Mouse (Mus musculus): ENCODE measurements around the gene Ppp1r10. TPM values are rescaled to one million over a fixed set of nuclear protein-coding genes. Genes with fewer than 3 reads are reported as not detected.

The Ppp1r10 gene
- polyA plus RNA-seq, 1 experiment from 2014 or later = 39.5 TPM

DNA sequence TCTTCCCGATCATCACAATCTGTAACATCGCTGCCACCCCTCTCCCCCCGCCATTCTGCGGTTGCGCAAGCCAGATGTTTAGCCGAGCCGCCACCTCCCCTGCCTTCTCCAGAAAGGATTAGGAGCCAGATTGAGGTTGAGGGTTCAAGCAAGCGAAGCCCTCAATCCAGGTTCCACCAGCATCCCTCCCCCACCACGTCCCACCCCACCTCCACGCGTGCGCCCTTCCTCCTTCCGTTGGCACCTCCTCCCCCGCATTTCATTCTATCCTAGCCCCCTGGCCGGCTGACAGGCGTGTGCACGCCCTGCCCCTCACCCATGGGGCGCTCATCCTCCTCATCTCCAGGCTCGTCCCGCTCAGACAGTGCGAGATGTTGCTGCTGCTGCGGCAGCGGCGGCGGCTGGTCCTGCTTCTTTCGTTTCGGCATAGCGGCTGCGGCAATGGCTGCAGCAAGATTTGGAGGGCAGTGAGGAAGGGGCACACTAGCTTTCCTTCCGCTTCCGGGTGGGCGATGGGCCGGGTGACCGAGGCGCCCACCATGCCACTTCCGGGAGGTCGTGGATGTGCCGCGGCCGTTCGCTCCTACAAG, 62.7 kb downstream of the Ppp1r10 start:
- H3K4me3 ChIP-seq (replicated peaks) = peak overlapping the region; percentile 96
- peaks cover 41% of the 10 kb centered on the region for H3K36me3 ChIP-seq
- under 1% methylated on average over 41 of the region's 41 CpGs for WGBS
- peak overlapping the region; percentile 77 for H3K4me2 ChIP-seq (replicated peaks)
- peaks cover 17% of the 10 kb centered on the region for H3K4me1 ChIP-seq
- H3K9me3 ChIP-seq (replicated peaks) = no peaks in the 10 kb centered on the region
- peak overlapping the region; percentile 74 for H3K9ac ChIP-seq
- peak overlapping the region; percentile 98 for H3K27ac ChIP-seq (replicated peaks)
- peak; percentile 82 for ATAC-seq (ENCODE audit: insufficient number of reproducible peaks, low FRiP score, low TSS enrichment, low read depth)
- no peaks in the 10 kb centered on the region for H3K27me3 ChIP-seq

DNA sequence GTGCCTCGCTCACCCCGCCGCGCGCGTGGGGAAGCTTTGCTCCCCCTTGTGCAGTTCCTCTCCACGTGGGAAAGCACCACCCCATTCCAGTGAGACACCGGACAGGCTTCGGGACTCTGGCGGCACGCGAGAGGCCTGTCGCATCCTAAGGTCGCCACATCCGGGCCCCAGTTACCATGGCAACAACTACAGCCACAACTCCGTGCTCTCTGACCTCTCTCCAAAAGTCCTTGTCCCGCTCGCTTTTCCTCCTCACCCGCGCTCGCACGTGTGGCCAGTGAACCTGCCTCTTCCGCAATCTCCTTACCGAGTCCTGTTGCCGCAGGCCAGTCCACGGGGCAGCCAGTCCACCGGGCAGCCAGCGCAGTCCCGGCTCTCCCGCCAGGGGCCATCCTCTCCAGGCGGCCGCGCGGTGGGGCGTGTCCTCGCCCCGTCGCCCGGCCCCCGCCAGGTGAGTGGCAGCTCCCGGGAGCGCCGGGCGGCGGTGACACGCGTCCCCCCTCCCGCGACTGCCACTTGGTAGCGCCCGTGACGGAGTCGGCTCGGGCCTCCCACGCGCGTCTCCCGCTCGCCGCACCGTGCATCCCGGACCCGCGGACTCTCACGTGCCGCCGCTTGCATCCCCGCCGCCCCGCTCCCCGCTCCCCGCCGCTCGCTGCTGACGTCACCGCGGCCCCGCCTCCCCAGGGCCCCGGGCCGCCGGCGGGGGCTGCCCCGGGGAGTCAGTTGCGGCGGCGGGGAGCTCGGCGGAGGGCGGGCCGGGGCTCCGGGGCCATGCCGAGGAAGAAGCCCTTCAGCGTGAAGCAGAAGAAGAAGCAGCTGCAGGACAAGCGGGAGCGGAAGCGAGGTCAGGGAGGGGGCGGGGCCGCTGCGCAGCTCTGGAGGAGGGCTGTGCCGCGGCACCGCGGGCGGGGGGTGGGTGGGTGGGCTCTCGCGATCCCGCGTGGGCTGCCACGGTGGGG, 63.4 kb downstream of the Ppp1r10 start, which contains the start of the genes Gnl1 and Prr3:
Gnl1 (plus strand) TSS at position 451 of the 962 bp plus-strand sequence.
Prr3 (minus strand) TSS at position 836 of the 962 bp plus-strand sequence.
- Histone ChIP-seq H3K27ac (replicated peaks) (peak within 1 kb of the TSS; percentile 98), H3K27me3 (no peaks in the 10 kb centered on the region), H3K36me3 (peaks cover 37% of the 10 kb centered on the region), H3K4me1 (peaks cover 17% of the 10 kb centered on the region), H3K9ac (peak within 1 kb of the TSS; percentile 74), H3K4me3 (replicated peaks) (peak within 1 kb of the TSS; percentile 96), H3K9me3 (replicated peaks) (no peaks in the 10 kb centered on the region), H3K4me2 (replicated peaks) (peak within 1 kb of the TSS; percentile 77)
- under 1% methylated on average over 109 of the region's 109 CpGs for WGBS
- peak; percentile 86 for ATAC-seq (ENCODE audit: insufficient number of reproducible peaks, low FRiP score, low TSS enrichment, low read depth)

DNA sequence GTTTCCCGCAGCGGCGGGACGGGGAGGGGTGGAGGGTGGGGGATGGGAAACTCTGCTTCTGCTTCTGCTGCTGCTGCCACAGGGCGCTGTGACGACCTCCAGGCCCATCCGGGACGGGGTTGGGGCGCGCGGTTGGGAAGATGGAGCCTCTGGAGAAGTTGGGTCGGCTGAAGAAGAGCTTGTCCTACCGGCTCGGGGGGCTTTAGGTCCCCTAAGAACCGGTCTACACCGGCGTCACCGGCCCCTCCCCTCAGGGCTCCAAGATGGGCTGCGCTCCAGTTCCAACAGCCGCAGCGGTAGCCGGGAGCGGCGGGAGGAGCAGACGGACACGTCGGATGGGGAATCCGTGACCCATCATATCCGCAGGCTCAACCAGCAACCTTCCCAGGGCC, 64.1 kb downstream of the Ppp1r10 start:
- peak overlapping the region; percentile 96 for H3K4me3 ChIP-seq (replicated peaks)
- H3K27me3 ChIP-seq = no peaks in the 10 kb centered on the region
- 0 out of 2 replicates have a peak, but pooled peaks have one; percentile 6 for ATAC-seq (ENCODE audit: insufficient number of reproducible peaks, low FRiP score, low TSS enrichment, low read depth)
- under 1% methylated on average over 29 of the region's 29 CpGs for WGBS
- no peaks in the 10 kb centered on the region for H3K9me3 ChIP-seq (replicated peaks)
- H3K4me2 ChIP-seq (replicated peaks) = peak overlapping the region; percentile 77
- H3K9ac ChIP-seq = peak overlapping the region; percentile 74
- peaks cover 39% of the 10 kb centered on the region for H3K36me3 ChIP-seq
- peaks cover 17% of the 10 kb centered on the region for H3K4me1 ChIP-seq
- H3K27ac ChIP-seq (replicated peaks) = peak overlapping the region; percentile 98

DNA sequence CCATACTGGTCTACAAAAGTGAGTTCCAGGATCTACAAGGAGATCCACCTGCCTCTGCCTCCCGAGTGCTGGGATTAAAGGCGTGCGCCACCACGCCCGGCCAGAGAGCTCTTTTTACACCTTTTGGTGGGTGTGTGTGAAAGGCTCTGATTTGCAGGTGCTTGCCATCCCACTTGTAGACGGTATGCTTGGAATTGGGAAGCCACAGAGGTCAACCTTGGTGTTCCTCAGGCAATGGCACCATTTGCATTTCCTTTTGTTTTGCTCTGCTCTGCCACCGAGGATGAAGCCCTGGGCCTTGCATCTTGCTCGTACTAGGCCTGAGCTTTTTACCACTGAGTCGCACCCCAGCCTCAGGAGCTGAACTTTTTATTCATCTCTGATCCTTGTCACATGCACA, 65.5 kb downstream of the Ppp1r10 start:
- Histone ChIP-seq H3K4me1 (peaks cover 17% of the 10 kb centered on the region), H3K4me3 (replicated peaks) (0 out of 2 replicates have a peak overlapping the region, but pooled peaks have one; percentile 1), H3K27ac (replicated peaks) (no peak overlapping the region), H3K9me3 (replicated peaks) (no peaks in the 10 kb centered on the region), H3K9ac (no peak overlapping the region), H3K4me2 (replicated peaks) (no peak overlapping the region), H3K27me3 (no peaks in the 10 kb centered on the region), H3K36me3 (peaks cover 46% of the 10 kb centered on the region)
- ATAC-seq (ENCODE audit: insufficient number of reproducible peaks, low FRiP score, low TSS enrichment, low read depth) = no peak
- 85% methylated on average over 9 of the region's 9 CpGs for whole genome bisulfite sequencing

MicroRNA genes within 50 kb of the gene (microRNA counts, 519-probe panel; counts per million panel counts)
- microRNA mmu-miR-1894-3p (not detected), microRNA mmu-miR-1894-5p (1,506 counts per million, percentile 11 among the panel's probes with 10 or more counts), microRNA mmu-miR-877 (1,630 counts per million, percentile 17 among the panel's probes with 10 or more counts)

Small RNA genes within 50 kb of the gene (microRNA-seq; reads per million reads assigned to microRNA genes)
- gene Gm28033 (ENCODE audit: borderline number of aligned reads) (0.52 reads per million), gene Mir1894 (ENCODE audit: borderline number of aligned reads) (not detected), gene Mir877 (ENCODE audit: borderline number of aligned reads) (42.1 reads per million, percentile 43 among the genes with 10 or more reads in this experiment)

Other genes starting within 250 kb of the Ppp1r10 start
- 16.6 and 19.0 TPM in 2 replicates for gene Vars2, start 248.8 kb upstream of the Ppp1r10 start, polyA plus RNA-seq (2015; fragmentation: Nextera tagmentation; extraction: Ambion mirVana)
- gene Gtf2h4, start 242.7 kb upstream of the Ppp1r10 start, polyA plus RNA-seq (2015; fragmentation: Nextera tagmentation; extraction: Ambion mirVana) = 35.4 and 39.5 TPM in 2 replicates
- 95.1 and 100 TPM in 2 replicates for gene Ddr1, start 211.8 kb upstream of the Ppp1r10 start, polyA plus RNA-seq (2015; fragmentation: Nextera tagmentation; extraction: Ambion mirVana)
- 28.7 and 30.2 TPM in 2 replicates for gene Ier3, start 94.8 kb upstream of the Ppp1r10 start, polyA plus RNA-seq (2015; fragmentation: Nextera tagmentation; extraction: Ambion mirVana)
- gene Flot1, start 93.2 kb upstream of the Ppp1r10 start, polyA plus RNA-seq (2015; fragmentation: Nextera tagmentation; extraction: Ambion mirVana) = 64.4 and 72.6 TPM in 2 replicates
- gene Tubb5, start 78.1 kb upstream of the Ppp1r10 start, polyA plus RNA-seq (2015; fragmentation: Nextera tagmentation; extraction: Ambion mirVana) = 823 TPM in 2 replicates
- 12.0 and 16.1 TPM in 2 replicates for gene Mdc1, start 74.9 kb upstream of the Ppp1r10 start, polyA plus RNA-seq (2015; fragmentation: Nextera tagmentation; extraction: Ambion mirVana)
- 53.2 and 55.2 TPM in 2 replicates for gene Nrm, start 55.1 kb upstream of the Ppp1r10 start, polyA plus RNA-seq (2015; fragmentation: Nextera tagmentation; extraction: Ambion mirVana)
- 28.5 and 30.3 TPM in 2 replicates for gene Ppp1r18, start 50.8 kb upstream of the Ppp1r10 start, polyA plus RNA-seq (2015; fragmentation: Nextera tagmentation; extraction: Ambion mirVana)
- 40.7 and 50.6 TPM in 2 replicates for gene Dhx16, start 36.6 kb upstream of the Ppp1r10 start, polyA plus RNA-seq (2015; fragmentation: Nextera tagmentation; extraction: Ambion mirVana)
- 22.3 and 23.9 TPM in 2 replicates for gene 2310061I04Rik, start 19.0 kb upstream of the Ppp1r10 start, polyA plus RNA-seq (2015; fragmentation: Nextera tagmentation; extraction: Ambion mirVana)
- 64.5 and 77.7 TPM in 2 replicates for gene Atat1, start 6.4 kb upstream of the Ppp1r10 start, polyA plus RNA-seq (2015; fragmentation: Nextera tagmentation; extraction: Ambion mirVana)
- 72.5 and 75.7 TPM in 2 replicates for gene Mrps18b, start within 50 bp of the Ppp1r10 start, polyA plus RNA-seq (2015; fragmentation: Nextera tagmentation; extraction: Ambion mirVana)
- gene Abcf1, start 53.3 kb downstream of the Ppp1r10 start, polyA plus RNA-seq (2015; fragmentation: Nextera tagmentation; extraction: Ambion mirVana) = 89.0 and 92.2 TPM in 2 replicates
- 59.7 and 61.5 TPM in 2 replicates for gene Gnl1, start 63.4 kb downstream of the Ppp1r10 start, polyA plus RNA-seq (2015; fragmentation: Nextera tagmentation; extraction: Ambion mirVana)
- 37.8 and 41.4 TPM in 2 replicates for gene Prr3, start 63.8 kb downstream of the Ppp1r10 start, polyA plus RNA-seq (2015; fragmentation: Nextera tagmentation; extraction: Ambion mirVana)
- gene H2-T24, start 104.1 kb downstream of the Ppp1r10 start, polyA plus RNA-seq (2015; fragmentation: Nextera tagmentation; extraction: Ambion mirVana) = 3.0 and 3.7 TPM in 2 replicates
- gene H2-T23, start 116.4 kb downstream of the Ppp1r10 start, polyA plus RNA-seq (2015; fragmentation: Nextera tagmentation; extraction: Ambion mirVana) = 24.9 and 26.4 TPM in 2 replicates
- 26.8 and 27.2 TPM in 2 replicates for gene H2-T22, start 126.3 kb downstream of the Ppp1r10 start, polyA plus RNA-seq (2015; fragmentation: Nextera tagmentation; extraction: Ambion mirVana)
- 0.11 TPM in 1 of 2 replicates, not detected in the other for gene Gm6034, start 126.5 kb downstream of the Ppp1r10 start, polyA plus RNA-seq (2015; fragmentation: Nextera tagmentation; extraction: Ambion mirVana)
- gene Gm11127, start 141.9 kb downstream of the Ppp1r10 start, polyA plus RNA-seq (2015; fragmentation: Nextera tagmentation; extraction: Ambion mirVana) = 0.12 TPM in 1 of 2 replicates, not detected in the other
- not detected in 2 replicates for gene Gm19684, start 205.2 kb downstream of the Ppp1r10 start, polyA plus RNA-seq (2015; fragmentation: Nextera tagmentation; extraction: Ambion mirVana)
- not detected in 2 replicates for gene Gm7030, start 213.0 kb downstream of the Ppp1r10 start, polyA plus RNA-seq (2015; fragmentation: Nextera tagmentation; extraction: Ambion mirVana)

All from embryonic facial prominence, embryonic 15.5 days (tissue).